Mouse (Mus musculus) 416B (cell line): ENCODE data around the gene Ube2m.

Source experiments
- DNase-seq: peaks from one replicate; pipeline ENCODE4 v3.0.0; 2011; ENCODE audit warnings: low read depth

Ube2m gene

GRCm38 (mm10) chr7:13037901-13038555, at the start of gene Ube2m:
Gene Ube2m, minus strand, starts transcription at chr7:13038275.
- DNase-seq: peak; percentile 98

- DNase-seq: no peak
Measured at GRCm38 (mm10) chr7:13072293-13072692, 34.2 kb upstream of the Ube2m start.

DNA sequence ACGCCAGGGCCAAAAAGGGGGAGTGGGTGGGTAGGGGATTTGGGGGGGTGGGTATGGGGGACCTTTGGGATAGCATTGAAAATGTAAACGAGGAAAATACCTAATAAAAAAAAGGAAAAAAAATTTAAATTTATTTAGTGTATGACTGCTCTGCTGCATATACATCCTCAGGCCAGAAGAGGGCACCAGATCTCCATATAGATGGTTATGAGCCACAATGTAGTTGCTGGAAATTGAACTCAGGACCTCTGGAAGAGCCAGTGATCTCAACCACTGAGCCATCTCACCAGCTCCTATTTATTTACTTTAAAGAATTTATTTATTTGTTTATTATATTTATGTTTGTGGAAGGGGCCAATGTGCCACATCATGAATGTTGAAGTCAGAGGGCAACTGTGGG, 25.3 kb upstream of the Ube2m start:
- DNase-seq: peak; percentile 48

GRCm38 (mm10) chr7:13059536-13059935, 21.5 kb upstream of the Ube2m start:
- no peak for DNase-seq

DNA sequence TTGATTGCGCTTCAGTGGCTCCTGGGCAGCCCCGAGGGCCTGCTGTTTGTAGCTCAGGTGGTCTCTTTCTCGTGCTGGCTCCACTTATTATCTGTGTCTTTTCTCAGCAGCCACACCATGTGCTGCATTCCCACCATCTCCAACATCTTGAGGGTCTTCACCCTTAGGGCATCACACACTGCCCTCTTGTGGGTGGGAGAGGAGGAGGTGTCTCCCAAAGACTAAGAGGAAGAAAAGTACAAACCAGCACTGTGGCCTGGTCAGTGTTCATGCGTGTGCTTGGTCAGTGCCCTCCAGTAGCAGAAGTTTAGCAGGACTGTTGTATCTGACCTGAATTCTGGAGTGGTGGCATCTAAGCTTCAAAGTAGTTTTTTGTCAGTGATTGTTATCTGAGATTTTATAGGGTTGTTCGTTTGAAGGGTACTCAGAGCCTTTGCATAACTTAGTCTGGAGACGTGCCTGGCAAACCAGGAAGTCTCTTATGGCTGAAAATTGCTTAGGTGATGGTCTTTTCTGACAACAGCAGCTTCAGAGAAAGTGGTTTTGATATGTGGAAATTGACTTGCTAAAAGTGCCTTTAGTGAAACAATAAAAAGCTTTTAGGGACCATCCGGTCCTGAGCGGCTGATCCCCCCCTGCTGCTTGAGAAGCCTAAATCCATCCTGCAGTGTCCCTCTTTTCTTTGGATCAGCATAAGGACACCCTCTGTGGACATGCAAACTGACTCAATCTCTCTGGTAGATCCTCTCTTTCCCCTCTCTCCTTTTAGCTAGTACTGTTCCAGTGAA, 19.0 kb upstream of the Ube2m start:
- DNase-seq: peak; percentile 21

GRCm38 (mm10) chr7:13054287-13055010, 16.4 kb upstream of the Ube2m start, which contains the start of gene Mzf1:
Gene Mzf1, minus strand, starts transcription at chr7:13054764.
- peak; percentile 80 for DNase-seq

- DNase-seq: no peak
Measured at GRCm38 (mm10) chr7:13053961-13054286, 15.8 kb upstream of the Ube2m start.

DNA sequence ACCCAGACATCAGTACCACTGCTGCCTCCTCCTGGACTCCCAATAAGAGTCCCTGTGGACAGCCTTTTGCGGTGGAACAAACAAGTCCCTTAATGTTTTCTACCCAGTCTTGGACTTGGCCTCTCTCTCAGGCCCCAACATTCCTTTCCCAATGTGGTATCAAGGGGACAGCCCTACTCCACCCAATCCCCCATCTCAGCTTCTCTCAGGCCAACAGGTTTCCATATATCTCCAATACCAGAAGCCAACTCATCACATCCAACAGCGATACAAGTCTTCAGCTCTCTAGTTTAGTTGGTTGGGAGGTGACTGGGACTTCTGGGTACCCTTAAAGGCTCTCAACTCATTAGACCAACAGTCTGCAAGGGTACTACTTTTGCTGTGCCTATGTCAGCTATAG, 15.4 kb upstream of the Ube2m start:
- no peak for DNase-seq

GRCm38 (mm10) chr7:13053001-13053400, 14.9 kb upstream of the Ube2m start:
- no peak for DNase-seq

- peak; percentile 88 for DNase-seq
Measured at GRCm38 (mm10) chr7:13046084-13046483, 8.0 kb upstream of the Ube2m start.

DNA sequence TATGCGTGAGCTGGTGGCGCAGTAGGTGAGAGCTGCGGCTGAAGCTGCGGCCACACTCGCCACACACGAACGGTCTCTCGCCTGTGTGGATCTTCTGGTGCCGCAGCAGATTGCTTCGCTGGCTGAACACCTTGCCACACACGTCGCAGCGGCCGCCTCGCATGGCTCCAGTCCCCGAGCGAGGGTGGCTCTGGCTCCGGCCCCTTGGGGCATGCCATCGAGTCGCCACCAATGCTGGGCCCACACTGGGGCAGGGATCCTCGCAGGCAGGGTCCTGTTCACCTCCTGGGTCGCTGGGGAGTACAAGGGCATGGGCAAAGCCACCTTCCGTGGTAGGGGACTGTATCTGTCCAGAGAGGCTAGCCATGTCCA, 6.2 kb upstream of the Ube2m start:
- no peak for DNase-seq

DNA sequence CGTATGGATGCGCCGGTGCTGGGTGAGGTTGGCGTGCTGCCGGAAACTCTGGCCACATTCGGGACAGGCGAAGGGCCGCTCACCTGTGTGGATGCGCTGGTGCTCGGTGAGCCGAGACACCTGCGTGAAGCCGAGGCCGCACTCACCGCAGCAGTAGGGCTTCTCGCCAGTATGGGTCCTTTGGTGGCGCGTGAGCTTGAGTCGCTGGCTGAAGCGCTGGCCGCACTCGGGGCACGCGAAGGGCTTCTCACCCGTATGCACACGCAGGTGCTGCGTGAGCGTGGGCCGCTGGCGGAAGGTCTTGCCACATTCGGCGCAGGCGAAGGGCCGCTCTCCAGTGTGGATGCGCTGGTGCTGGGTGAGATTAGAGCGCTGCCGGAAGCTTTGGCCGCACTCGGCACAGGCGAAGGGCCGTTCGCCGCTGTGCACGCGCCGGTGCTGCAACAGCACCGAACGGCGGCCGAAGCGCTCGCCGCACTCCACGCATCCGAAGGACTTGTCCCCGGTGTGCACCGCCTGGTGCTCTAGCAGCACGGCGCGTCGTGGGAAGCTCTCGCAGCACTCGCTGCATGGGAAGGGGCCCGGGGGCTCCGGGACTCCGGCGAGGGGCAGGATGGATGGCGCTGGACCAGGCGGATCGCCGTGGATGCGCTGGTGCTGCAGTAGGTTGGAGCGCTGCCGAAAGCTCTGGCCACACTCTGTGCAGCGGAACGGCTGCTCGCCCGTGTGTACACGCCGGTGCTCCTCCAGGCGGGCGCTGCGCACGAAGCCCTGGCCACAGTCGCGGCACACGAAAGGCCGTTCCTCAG, 5.6 kb upstream of the Ube2m start:
- no peak for DNase-seq

- no peak for DNase-seq
Measured at GRCm38 (mm10) chr7:13043120-13043444, 5.0 kb upstream of the Ube2m start.

DNA sequence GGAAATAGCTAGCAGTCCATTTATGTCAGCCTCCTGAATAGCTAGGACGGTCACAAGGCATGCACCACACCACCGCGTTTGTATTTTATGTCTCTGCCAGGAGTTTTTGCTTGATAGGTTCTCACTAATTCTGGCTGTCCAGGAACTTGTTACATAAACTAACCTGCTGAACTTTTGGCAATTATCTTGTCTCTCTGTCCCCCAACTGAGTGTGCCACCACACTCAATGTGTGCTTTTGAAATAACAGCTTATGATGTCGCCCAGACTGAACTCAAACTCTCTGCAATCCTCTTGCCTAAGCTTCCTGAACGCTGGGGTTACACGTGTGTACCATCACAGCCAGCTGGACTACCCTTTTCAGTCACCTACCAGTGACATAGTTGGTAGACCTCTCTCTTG, 4.4 kb upstream of the Ube2m start:
- no peak for DNase-seq

- DNase-seq: no peak
Measured at GRCm38 (mm10) chr7:13041256-13041655, 3.2 kb upstream of the Ube2m start.

- DNase-seq: no peak
Measured at GRCm38 (mm10) chr7:13039181-13039580, 1.1 kb upstream of the Ube2m start.

- DNase-seq: peak; percentile 89
Measured at GRCm38 (mm10) chr7:13038621-13039169, 620 bp upstream of the Ube2m start.

- no peak for DNase-seq
Measured at GRCm38 (mm10) chr7:13037366-13037765, 709 bp downstream of the Ube2m start.

DNA sequence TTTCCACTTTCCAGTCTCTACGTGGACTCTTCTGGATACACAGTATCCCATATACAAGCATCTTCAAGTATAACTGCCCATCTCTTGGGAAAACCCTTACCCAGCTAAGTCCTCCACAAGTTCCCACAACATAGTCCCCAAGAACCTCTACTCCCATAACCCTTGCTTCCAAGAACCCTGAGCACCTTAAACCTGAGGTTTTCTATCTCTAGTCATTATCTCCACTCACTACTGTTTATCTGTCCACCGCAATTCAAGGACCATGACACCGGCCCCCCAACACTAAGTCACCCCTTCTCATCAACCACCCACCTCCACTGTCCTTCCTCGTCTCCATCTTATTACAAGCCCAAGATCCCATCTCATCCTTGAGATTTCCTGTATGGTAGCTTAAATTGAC, 1.3 kb downstream of the Ube2m start:
- DNase-seq: no peak

GRCm38 (mm10) chr7:13035211-13035855, 2.7 kb downstream of the Ube2m start:
- no peak for DNase-seq

DNA sequence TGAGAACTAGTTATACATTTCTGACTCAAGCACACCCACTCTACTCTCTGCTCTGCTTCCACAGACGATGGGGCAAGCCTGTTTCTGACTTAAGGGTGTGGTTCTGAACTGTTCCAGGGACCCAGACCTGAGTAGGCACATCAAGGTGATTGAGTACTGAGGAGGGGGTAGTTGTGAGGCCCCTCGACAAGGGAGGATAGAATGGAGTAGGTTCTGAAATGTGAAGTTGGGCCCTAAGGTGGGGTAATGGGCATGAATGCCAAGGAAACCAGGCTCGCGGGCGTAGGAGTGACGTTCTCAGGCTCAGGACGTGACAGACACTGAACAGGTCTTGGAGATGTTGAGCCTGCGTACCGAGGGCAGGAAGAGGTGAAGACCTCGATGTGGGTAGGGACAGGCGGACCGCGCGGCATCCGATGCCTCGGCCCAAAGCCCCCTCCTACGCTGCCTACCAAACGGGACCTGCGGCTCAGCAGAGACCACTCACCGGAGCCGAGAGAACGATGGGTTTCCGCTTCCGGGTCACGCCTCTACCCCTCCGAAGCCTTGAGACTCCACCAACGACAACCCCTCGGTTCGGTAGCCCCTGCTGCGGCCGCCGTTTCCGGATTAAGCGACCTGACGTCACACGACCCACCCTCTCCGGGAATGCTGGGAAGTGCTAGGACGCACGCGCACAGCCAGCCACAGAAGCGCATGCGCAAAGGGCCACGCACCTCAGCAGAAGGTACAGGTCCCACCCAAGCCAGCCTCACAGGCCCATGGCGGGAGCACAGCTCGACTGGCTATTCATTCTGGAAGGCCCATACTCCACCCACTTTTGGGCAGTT, 3.7 kb downstream of the Ube2m start, which contains the start of gene Chmp2a:
Gene Chmp2a (minus strand): TSS at position 660 of the 830 bp plus-strand sequence.
- DNase-seq: peak; percentile 97
